In the genomic region with DNA sequence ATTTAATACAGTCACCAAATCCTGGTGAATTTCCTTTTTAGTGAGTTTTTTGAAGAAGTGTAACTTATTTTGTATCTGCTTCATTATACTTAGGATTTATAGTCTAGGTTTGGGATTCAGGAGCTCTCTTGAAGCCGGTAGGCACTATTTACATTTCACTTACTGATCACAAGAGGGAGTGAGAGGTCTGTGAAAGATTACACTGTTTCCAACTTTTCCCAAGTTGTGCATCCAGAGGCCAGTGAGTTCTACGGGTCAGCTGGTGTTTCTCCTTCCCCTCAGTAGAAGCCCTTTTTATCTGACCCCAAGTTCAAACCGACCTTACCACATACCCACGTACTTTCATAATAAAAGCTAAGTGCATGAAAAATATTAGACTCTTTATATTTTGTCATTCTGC, we compare ENCODE assay signal across 12 mouse cellular contexts. TPM values are rescaled to one million over a fixed set of nuclear protein-coding genes. Genes with fewer than 3 reads are reported as not detected.
DNase-seq lines count a peak whose midpoint lies in the region; ATAC-seq and TF ChIP-seq lines count a peak whose summit lies in the region.
"Had no signal": no experiment of that assay in that cellular context is flagged by ENCODE, and none has a peak within 500 bp of the region (broad histone marks: within the 10 kb centered on the region; RNA-seq: fewer than 3 reads in every experiment).

No protein-coding gene starts in this region.

- no peak for DNase-seq in heart, adult 2 months
- DNase-seq in lung, postnatal 4 days: no peak
- DNase-seq in embryonic facial prominence, embryonic 14.5 days (ENCODE audit: low spot score): peak; percentile 63
- peak; percentile 23 for DNase-seq in retina, postnatal 1 day
- no peak for DNase-seq in thymus, postnatal 14 days
- DNase-seq: right cerebral cortex, adult 18-20 months; thymus, postnatal 4 days had no signal

- H3K27me3 ChIP-seq in heart, adult 2 months (ENCODE audit: control insufficient read depth, insufficient read depth, low read length): no peaks in the 10 kb centered on the region
- H3K27me3 ChIP-seq in heart, embryonic 12.5 days (replicated peaks): no peaks in the 10 kb centered on the region
- H3K27me3 ChIP-seq in lung, embryonic 15.5 days: no peaks in the 10 kb centered on the region
- H3K27me3 ChIP-seq in embryonic facial prominence, embryonic 14.5 days (replicated peaks; ENCODE audit: control insufficient read depth, insufficient read depth, low read length): no peaks in the 10 kb centered on the region
- H3K27me3 ChIP-seq in forebrain, embryonic 13.5 days: no peaks in the 10 kb centered on the region

- H3K4me3 ChIP-seq in heart, adult 2 months: no peak overlapping the region
- H3K4me3 ChIP-seq in heart, embryonic 12.5 days: no peak overlapping the region
- H3K4me3 ChIP-seq in lung, embryonic 15.5 days: no peak overlapping the region
- H3K4me3 ChIP-seq in embryonic facial prominence, embryonic 14.5 days (ENCODE audit: low read depth, low read length): no peak overlapping the region
- no peak overlapping the region for H3K4me3 ChIP-seq in forebrain, embryonic 13.5 days

- no peaks in the 10 kb centered on the region for H3K79me2 ChIP-seq in heart, adult 2 months (replicated peaks; ENCODE audit: control insufficient read depth, insufficient read depth, low read length)

- no peak overlapping the region for H3K27ac ChIP-seq in heart, adult 2 months
- H3K27ac ChIP-seq in heart, embryonic 12.5 days (ENCODE audit: poor library complexity, severe bottlenecking): no peak overlapping the region
- H3K27ac ChIP-seq in lung, embryonic 15.5 days: no peak overlapping the region
- no peak overlapping the region for H3K27ac ChIP-seq in embryonic facial prominence, embryonic 14.5 days (replicated peaks; ENCODE audit: low read depth, low read length)
- H3K27ac ChIP-seq in forebrain, embryonic 13.5 days: no peak overlapping the region

- intact Hi-C loops in heart, adult 2 months (cut with DNase I): loop anchor here (1.0 kb wide), 1 partner anchor 392 kb away; no protein-coding TSS in a partner anchor

- ATAC-seq in heart, embryonic 12.5 days (ENCODE audit: insufficient number of reproducible peaks, low FRiP score): no peak; the same call in 1 of the 2 replicates
- peak; percentile 55; the same call in 1 of the 2 replicates for ATAC-seq in lung, embryonic 15.5 days (ENCODE audit: borderline replicate concordance, extremely low read depth, low FRiP score, low TSS enrichment)
- no peak for ATAC-seq in embryonic facial prominence, embryonic 14.5 days (ENCODE audit: low read depth)
- ATAC-seq in forebrain, embryonic 13.5 days: no peak

- WGBS in heart, adult 2 months: 7% methylated on average over 4 of the region's 4 CpGs
- WGBS in heart, embryonic 12.5 days: 15% methylated on average over 4 of the region's 4 CpGs
- WGBS in lung, embryonic 15.5 days: 4% methylated on average over 4 of the region's 4 CpGs
- 15% methylated on average over 4 of the region's 4 CpGs for WGBS in embryonic facial prominence, embryonic 14.5 days
- WGBS in forebrain, embryonic 13.5 days: 32% methylated on average over 4 of the region's 4 CpGs

- no peak overlapping the region for H3K9ac ChIP-seq in heart, adult 2 months (ENCODE audit: low read depth, low read length)
- no peak overlapping the region for H3K9ac ChIP-seq in heart, embryonic 12.5 days
- H3K9ac ChIP-seq in lung, embryonic 15.5 days: no peak overlapping the region
- H3K9ac ChIP-seq in embryonic facial prominence, embryonic 14.5 days (ENCODE audit: low read depth, low read length): no peak overlapping the region
- H3K9ac ChIP-seq in forebrain, embryonic 13.5 days: no peak overlapping the region

- H3K4me1 ChIP-seq in heart, adult 2 months (ENCODE audit: control insufficient read depth, insufficient read depth, low read length): no peaks in the 10 kb centered on the region
- no peaks in the 10 kb centered on the region for H3K4me1 ChIP-seq in heart, embryonic 12.5 days (replicated peaks)
- no peaks in the 10 kb centered on the region for H3K4me1 ChIP-seq in lung, embryonic 15.5 days
- H3K4me1 ChIP-seq in embryonic facial prominence, embryonic 14.5 days (ENCODE audit: control insufficient read depth, insufficient read depth, low read length): no peaks in the 10 kb centered on the region
- no peaks in the 10 kb centered on the region for H3K4me1 ChIP-seq in forebrain, embryonic 13.5 days

- no peaks in the 10 kb centered on the region for H3K36me3 ChIP-seq in heart, adult 2 months (ENCODE audit: control insufficient read depth, insufficient read depth, low read length)
- H3K36me3 ChIP-seq in heart, embryonic 12.5 days: no peaks in the 10 kb centered on the region
- no peaks in the 10 kb centered on the region for H3K36me3 ChIP-seq in lung, embryonic 15.5 days
- no peaks in the 10 kb centered on the region for H3K36me3 ChIP-seq in embryonic facial prominence, embryonic 14.5 days (ENCODE audit: control insufficient read depth, insufficient read depth, low read length)
- H3K36me3 ChIP-seq in forebrain, embryonic 13.5 days (ENCODE audit: poor library complexity, severe bottlenecking): no peaks in the 10 kb centered on the region

- no peaks in the 10 kb centered on the region for H3K9me3 ChIP-seq in heart, embryonic 12.5 days (replicated peaks)
- H3K9me3 ChIP-seq in lung, embryonic 15.5 days: no peaks in the 10 kb centered on the region
- no peaks in the 10 kb centered on the region for H3K9me3 ChIP-seq in embryonic facial prominence, embryonic 14.5 days (ENCODE audit: control insufficient read depth, low read length)
- no peaks in the 10 kb centered on the region for H3K9me3 ChIP-seq in forebrain, embryonic 13.5 days (replicated peaks)

- peak; percentile 71 for TF ChIP-seq CTCF in heart, adult 2 months (IDR thresholded peaks at IDR 0.05)

- no peak for TF ChIP-seq EP300 in heart, adult 2 months (IDR thresholded peaks at IDR 0.05; ENCODE audit: insufficient read depth, low read depth, low read length)

- TF ChIP-seq POLR2A in heart, adult 2 months (IDR thresholded peaks at IDR 0.05; ENCODE audit: insufficient read depth, low read depth, low read length): no peak

- H3K4me2 ChIP-seq in heart, embryonic 12.5 days: no peak overlapping the region
- H3K4me2 ChIP-seq in lung, embryonic 15.5 days: no peak overlapping the region
- H3K4me2 ChIP-seq in embryonic facial prominence, embryonic 14.5 days (ENCODE audit: low read depth, low read length): no peak overlapping the region
- H3K4me2 ChIP-seq in forebrain, embryonic 13.5 days: no peak overlapping the region
- H3K4me2 ChIP-seq: midbrain, embryonic 11.5 days had no signal

RNA-seq across cellular contexts. Expression of a gene that starts 47.0 kb away (rescaled TPM):
- total RNA-seq in heart, adult 2 months (2021): under 1 TPM; 0.70 to 0.76 TPM
- not detected in 2 replicates for polyA plus RNA-seq in heart, adult 2 months (2012; rRNA removed)
- not detected in 2 replicates for polyA plus RNA-seq in heart, embryonic 12.5 days (2016; fragmentation: Nextera tagmentation; extraction: Ambion mirVana)
- polyA plus RNA-seq in lung, embryonic 15.5 days (2015; fragmentation: Nextera tagmentation; extraction: Ambion mirVana): not detected in 2 replicates
- not detected in 2 replicates for polyA plus RNA-seq in embryonic facial prominence, embryonic 14.5 days (2014; fragmentation: Nextera tagmentation; extraction: Ambion mirVana)
- polyA plus RNA-seq in forebrain, embryonic 13.5 days (2015; fragmentation: Nextera tagmentation; extraction: Ambion mirVana): not detected in 2 replicates
- polyA plus RNA-seq: large intestine, adult 2 months; midbrain, embryonic 11.5 days had no signal

RNA-seq across cellular contexts. Expression of a gene that starts 52.8 kb away (rescaled TPM):
- total RNA-seq in heart, adult 2 months (2021): under 1 TPM; 0.70 to 0.76 TPM
- polyA plus RNA-seq in heart, adult 2 months (2012; rRNA removed): not detected in 2 replicates
- polyA plus RNA-seq in heart, embryonic 12.5 days (2016; fragmentation: Nextera tagmentation; extraction: Ambion mirVana): not detected in 2 replicates
- not detected in 2 replicates for polyA plus RNA-seq in lung, embryonic 15.5 days (2015; fragmentation: Nextera tagmentation; extraction: Ambion mirVana)
- not detected in 2 replicates for polyA plus RNA-seq in embryonic facial prominence, embryonic 14.5 days (2014; fragmentation: Nextera tagmentation; extraction: Ambion mirVana)
- polyA plus RNA-seq in forebrain, embryonic 13.5 days (2015; fragmentation: Nextera tagmentation; extraction: Ambion mirVana): not detected in 2 replicates
- polyA plus RNA-seq: large intestine, adult 2 months; midbrain, embryonic 11.5 days had no signal

RNA-seq across cellular contexts. Expression of a gene that starts 58.6 kb away (rescaled TPM):
- total RNA-seq in heart, adult 2 months (2021): under 1 TPM; 0.70 to 0.76 TPM
- polyA plus RNA-seq in heart, adult 2 months (2012; rRNA removed): not detected in 2 replicates
- polyA plus RNA-seq in heart, embryonic 12.5 days (2016; fragmentation: Nextera tagmentation; extraction: Ambion mirVana): not detected in 2 replicates
- not detected in 2 replicates for polyA plus RNA-seq in lung, embryonic 15.5 days (2015; fragmentation: Nextera tagmentation; extraction: Ambion mirVana)
- not detected in 2 replicates for polyA plus RNA-seq in embryonic facial prominence, embryonic 14.5 days (2014; fragmentation: Nextera tagmentation; extraction: Ambion mirVana)
- not detected in 2 replicates for polyA plus RNA-seq in forebrain, embryonic 13.5 days (2015; fragmentation: Nextera tagmentation; extraction: Ambion mirVana)
- polyA plus RNA-seq: large intestine, adult 2 months; midbrain, embryonic 11.5 days had no signal

Comparison
In these comparisons a context has a peak if more than half of its experiments do, and no peak if none do; other contexts are left out.
1. DNase-seq: peak in embryonic facial prominence, embryonic 14.5 days (single experiment) and retina, postnatal 1 day (single experiment); none in heart, adult 2 months (0 of 2), lung, postnatal 4 days (0 of 2) and thymus, postnatal 14 days (single experiment).